In genomic region chr3:83374333-83374732, GRCm38 (mm10) we compare ENCODE assay signal across 20 mouse cellular contexts.
DNase-seq lines count a peak whose midpoint lies in the region; ATAC-seq lines count a peak whose summit lies in the region.
"Had no signal": no experiment of that assay in that cellular context is flagged by ENCODE, and none has a peak within 500 bp of the region (broad histone marks: within the 10 kb centered on the region; RNA-seq: fewer than 3 reads in every experiment).

No protein-coding gene starts in this region.

- H3K4me3 ChIP-seq in heart, embryonic 13.5 days: no peak overlapping the region
- no peak overlapping the region for H3K4me3 ChIP-seq in kidney, embryonic 14.5 days (ENCODE audit: low read length)
- H3K4me3 ChIP-seq: embryonic facial prominence, embryonic 12.5 days; forebrain, embryonic 12.5 days; gastrocnemius, adult 2 months; heart, embryonic 10.5 days; hindbrain, embryonic 15.5 days had no signal

- 55% methylated on average over 6 of the region's 6 CpGs for WGBS in heart, embryonic 13.5 days
- WGBS in kidney, embryonic 14.5 days: 44% methylated on average over 6 of the region's 6 CpGs

- peak overlapping the region; percentile 43 for H3K27ac ChIP-seq in heart, embryonic 13.5 days (replicated peaks)
- H3K27ac ChIP-seq in kidney, embryonic 14.5 days (ENCODE audit: low read depth, low read length): no peak overlapping the region
- H3K27ac ChIP-seq: embryonic facial prominence, embryonic 12.5 days; forebrain, embryonic 12.5 days; gastrocnemius, adult 2 months; heart, embryonic 10.5 days; hindbrain, embryonic 15.5 days had no signal

- H3K4me2 ChIP-seq in heart, embryonic 13.5 days: no peak overlapping the region
- H3K4me2 ChIP-seq in kidney, embryonic 14.5 days (replicated peaks; ENCODE audit: low read depth, low read length): no peak overlapping the region
- H3K4me2 ChIP-seq: embryonic facial prominence, embryonic 12.5 days; forebrain, embryonic 12.5 days; hindbrain, embryonic 15.5 days had no signal

- no peaks in the 10 kb centered on the region for H3K27me3 ChIP-seq in heart, embryonic 13.5 days (replicated peaks)
- no peaks in the 10 kb centered on the region for H3K27me3 ChIP-seq in kidney, embryonic 14.5 days (ENCODE audit: control insufficient read depth, insufficient read depth, low read length)
- H3K27me3 ChIP-seq: embryonic facial prominence, embryonic 12.5 days; forebrain, embryonic 12.5 days; hindbrain, embryonic 15.5 days had no signal

- intact Hi-C loops in left cerebral cortex, postnatal 10 days (cut with DNase I): no loop called here

- no peak overlapping the region for H3K9ac ChIP-seq in heart, embryonic 13.5 days
- H3K9ac ChIP-seq in kidney, embryonic 14.5 days (ENCODE audit: low read depth, low read length): no peak overlapping the region
- H3K9ac ChIP-seq: embryonic facial prominence, embryonic 12.5 days; forebrain, embryonic 12.5 days; forebrain, postnatal 0 days; hindbrain, embryonic 15.5 days had no signal

- H3K9me3 ChIP-seq in heart, embryonic 13.5 days: peaks cover 13% of the 10 kb centered on the region
- H3K9me3 ChIP-seq in kidney, embryonic 14.5 days (ENCODE audit: control insufficient read depth, low read length): no peaks in the 10 kb centered on the region
- H3K9me3 ChIP-seq: embryonic facial prominence, embryonic 12.5 days; forebrain, embryonic 12.5 days; hindbrain, embryonic 15.5 days had no signal

- no peaks in the 10 kb centered on the region for H3K36me3 ChIP-seq in heart, embryonic 13.5 days
- H3K36me3 ChIP-seq in kidney, embryonic 14.5 days (ENCODE audit: control insufficient read depth, insufficient read depth, low read length): no peaks in the 10 kb centered on the region
- H3K36me3 ChIP-seq: embryonic facial prominence, embryonic 12.5 days; forebrain, embryonic 12.5 days; heart, embryonic 10.5 days; hindbrain, embryonic 15.5 days had no signal

- DNase-seq in heart, postnatal 4 days: no peak
- DNase-seq in kidney, adult 18-20 months: no peak
- DNase-seq in kidney, postnatal 10 days: peak; percentile 53
- DNase-seq in left cerebral cortex, postnatal 10 days (ENCODE audit: extremely low spot score in 1 of 2, low spot score in 2 of 2): no peak
- DNase-seq: adrenal gland, postnatal 10 days; cerebellum, adult 11 months; cerebellum, adult 8-10 months; cerebellum, postnatal 14 days; embryo, embryonic 11 days; forebrain, postnatal 0 days; gastrocnemius, adult 2 months; gastrocnemius, postnatal 25 days; heart, adult 11 months had no signal

- ATAC-seq in heart, embryonic 13.5 days (ENCODE audit: extremely low read depth, insufficient number of reproducible peaks, low FRiP score, low TSS enrichment): no peak
- peak; percentile 71; the same call in 1 of the 2 replicates for ATAC-seq in kidney, embryonic 14.5 days (ENCODE audit: low FRiP score, low TSS enrichment)
- ATAC-seq in megakaryocyte, adult 5-6 weeks (ENCODE audit: poor library complexity, severe bottlenecking): no peak
- ATAC-seq: forebrain, postnatal 0 days had no signal

- H3K4me1 ChIP-seq in heart, embryonic 13.5 days: peaks cover 9% of the 10 kb centered on the region; the same call in 1 of the 2 replicates
- H3K4me1 ChIP-seq in kidney, embryonic 14.5 days (ENCODE audit: control insufficient read depth, insufficient read depth, low read length): no peaks in the 10 kb centered on the region
- H3K4me1 ChIP-seq: embryonic facial prominence, embryonic 12.5 days; forebrain, embryonic 12.5 days; heart, embryonic 10.5 days; hindbrain, embryonic 15.5 days had no signal
